Comparison of ENCODE assay signal across 31 mouse cellular contexts in genomic region chr10:62088411-62088810, GRCm38 (mm10). TPM values are rescaled to one million over a fixed set of nuclear protein-coding genes. Genes with fewer than 3 reads are reported as not detected.
DNase-seq lines count a peak whose midpoint lies in the region; ATAC-seq lines count a peak whose summit lies in the region.
"Had no signal": no experiment of that assay in that cellular context is flagged by ENCODE, and none has a peak within 500 bp of the region (broad histone marks: within the 10 kb centered on the region; RNA-seq: fewer than 3 reads in every experiment).

No protein-coding gene starts in this region.

- no peak overlapping the region for H3K27ac ChIP-seq in midbrain, embryonic 11.5 days (ENCODE audit: low read depth, low read length)
- no peak overlapping the region for H3K27ac ChIP-seq in midbrain, embryonic 15.5 days
- H3K27ac ChIP-seq: forebrain, embryonic 10.5 days; forebrain, embryonic 13.5 days; heart, embryonic 15.5 days; hindbrain, embryonic 14.5 days; hindbrain, postnatal 0 days had no signal

- DNase-seq in adrenal gland, adult (ENCODE audit: inconsistent age in 2 of 2, low spot score in 1 of 2) = peak; percentile 52 to 77
- DNase-seq in adrenal gland, postnatal 25 days = no peak
- DNase-seq in frontal cortex, adult 2 months (ENCODE audit: extremely low spot score in 1 of 2, low spot score in 1 of 2) = no peak
- DNase-seq in midbrain, embryonic 11.5 days (ENCODE audit: low spot score, missing footprints) = peak; percentile 21
- DNase-seq in layer of hippocampus, adult 8-10 months (ENCODE audit: low spot score in 2 of 2) = no peak
- DNase-seq in spleen, postnatal 36 days (ENCODE audit: low spot score in 2 of 2) = no peak
- DNase-seq: cerebellum, adult 11-12 months; cerebellum, adult 8-10 months; cerebellum, postnatal 10 days; cerebellum, postnatal 36 days; embryo, embryonic 11 days; gastrocnemius, postnatal 25 days; heart, adult 18-20 months; heart, postnatal 10 days; heart, postnatal 36 days had no signal

- H3K4me2 ChIP-seq in midbrain, embryonic 11.5 days = no peak overlapping the region
- H3K4me2 ChIP-seq in midbrain, embryonic 15.5 days = no peak overlapping the region
- H3K4me2 ChIP-seq: forebrain, embryonic 13.5 days; heart, embryonic 12.5 days; heart, embryonic 15.5 days; hindbrain, embryonic 14.5 days had no signal

- H3K36me3 ChIP-seq in midbrain, embryonic 11.5 days (ENCODE audit: control insufficient read depth, insufficient read depth, low read length) = no peaks in the 10 kb centered on the region
- no peaks in the 10 kb centered on the region for H3K36me3 ChIP-seq in midbrain, embryonic 15.5 days (replicated peaks)
- H3K36me3 ChIP-seq: forebrain, embryonic 10.5 days; heart, embryonic 12.5 days; heart, embryonic 15.5 days had no signal

- ATAC-seq in frontal cortex, adult (ENCODE audit: low TSS enrichment) = peak; percentile 42; the same call in 1 of the 2 replicates
- no peak for ATAC-seq in midbrain, embryonic 11.5 days (ENCODE audit: low FRiP score)
- ATAC-seq in midbrain, embryonic 15.5 days (replicated peaks) = no peak
- ATAC-seq: activated CD4-positive, CD25-positive, alpha-beta regulatory T cell, adult 4 months; forebrain, embryonic 13.5 days; forebrain, embryonic 16.5 days; hindbrain, postnatal 0 days; inflammation-experienced regulatory T-cells, adult 6 months; intestine, embryonic 16.5 days had no signal

- H3K4me1 ChIP-seq in midbrain, embryonic 11.5 days (ENCODE audit: control insufficient read depth, insufficient read depth, low read length) = no peaks in the 10 kb centered on the region
- H3K4me1 ChIP-seq in midbrain, embryonic 15.5 days = no peaks in the 10 kb centered on the region
- H3K4me1 ChIP-seq: forebrain, embryonic 10.5 days; forebrain, embryonic 13.5 days; heart, embryonic 12.5 days; heart, embryonic 15.5 days had no signal

- H3K4me3 ChIP-seq in midbrain, embryonic 11.5 days (ENCODE audit: low read depth, low read length) = no peak overlapping the region
- H3K4me3 ChIP-seq in midbrain, embryonic 15.5 days = no peak overlapping the region
- H3K4me3 ChIP-seq: forebrain, embryonic 10.5 days; forebrain, embryonic 13.5 days; heart, embryonic 12.5 days; heart, embryonic 15.5 days had no signal

- no peak overlapping the region for H3K9ac ChIP-seq in midbrain, embryonic 11.5 days (ENCODE audit: low read length)
- no peak overlapping the region for H3K9ac ChIP-seq in midbrain, embryonic 15.5 days
- H3K9ac ChIP-seq: forebrain, embryonic 13.5 days; heart, embryonic 12.5 days; heart, embryonic 15.5 days; hindbrain, embryonic 14.5 days had no signal

- H3K9me3 ChIP-seq in midbrain, embryonic 11.5 days (ENCODE audit: control insufficient read depth, low read length) = no peaks in the 10 kb centered on the region
- H3K9me3 ChIP-seq in midbrain, embryonic 15.5 days = no peaks in the 10 kb centered on the region
- H3K9me3 ChIP-seq: forebrain, embryonic 10.5 days; forebrain, embryonic 13.5 days; heart, embryonic 15.5 days had no signal

- no peaks in the 10 kb centered on the region for H3K27me3 ChIP-seq in midbrain, embryonic 11.5 days (ENCODE audit: control insufficient read depth, insufficient read depth, low read length)
- no peaks in the 10 kb centered on the region for H3K27me3 ChIP-seq in midbrain, embryonic 15.5 days (replicated peaks)
- H3K27me3 ChIP-seq: forebrain, embryonic 13.5 days; heart, embryonic 15.5 days had no signal

- WGBS in midbrain, embryonic 11.5 days = 79% methylated on average over 5 of the region's 5 CpGs
- WGBS in midbrain, embryonic 15.5 days = 81% methylated on average over 5 of the region's 5 CpGs

RNA-seq across cellular contexts. Expression of gene Neurog3, which starts 44.5 kb away (rescaled TPM):
- total RNA-seq in adrenal gland, postnatal 25 days (2021) = not detected in 2 replicates
- polyA plus RNA-seq in frontal cortex, adult 2 months (2012; rRNA removed) = 0.08 and 0.29 TPM in 2 replicates
- polyA plus RNA-seq in midbrain, embryonic 11.5 days (2014; fragmentation: Nextera tagmentation; extraction: Ambion mirVana) = 0.34 and 0.37 TPM in 2 replicates
- polyA plus RNA-seq in midbrain, embryonic 15.5 days (2015; fragmentation: Nextera tagmentation; extraction: Ambion mirVana) = 0.13 and 0.19 TPM in 2 replicates
- not detected for total RNA-seq in layer of hippocampus, adult 8-10 months (2022)
- total RNA-seq: adrenal gland, adult 18-20 months; gastrocnemius, adult 8-10 months; gastrocnemius, postnatal 25 days; heart, adult 18-20 months; heart, postnatal 10 days; heart, postnatal 36 days; hindbrain, postnatal 0 days had no signal
- polyA plus RNA-seq: activated CD4-positive, CD25-positive, alpha-beta regulatory T cell, adult 4 months; embryonic facial prominence, embryonic 14.5 days; gonadal fat pad, adult 2 months; heart, embryonic 12.5 days; heart, embryonic 15.5 days; hindbrain, embryonic 14.5 days; hindbrain, postnatal 0 days; inflammation-experienced regulatory T-cells, adult 6 months had no signal

RNA-seq across cellular contexts. Expression of gene Fam241b, which starts 55.3 kb away (rescaled TPM):
- 3.3 and 6.3 TPM in 2 replicates for total RNA-seq in adrenal gland, postnatal 25 days (2021)
- 42.2 and 45.7 TPM in 2 replicates for polyA plus RNA-seq in frontal cortex, adult 2 months (2012; rRNA removed)
- polyA plus RNA-seq in midbrain, embryonic 11.5 days (2014; fragmentation: Nextera tagmentation; extraction: Ambion mirVana) = 7.1 and 7.6 TPM in 2 replicates
- 194 and 204 TPM in 2 replicates for polyA plus RNA-seq in midbrain, embryonic 15.5 days (2015; fragmentation: Nextera tagmentation; extraction: Ambion mirVana)
- 10 to 100 TPM; 37.3 to 46.9 (median 41.6) TPM for total RNA-seq in layer of hippocampus, adult 8-10 months (2022)

Comparison
In these comparisons a context has a peak if more than half of its experiments do, and no peak if none do; other contexts are left out.
1. DNase-seq: peak in adrenal gland, adult (2 of 2) and midbrain, embryonic 11.5 days (single experiment); none in adrenal gland, postnatal 25 days (single experiment), frontal cortex, adult 2 months (0 of 2), layer of hippocampus, adult 8-10 months (0 of 2) and spleen, postnatal 36 days (0 of 2).